Mouse (Mus musculus) granulocyte monocyte progenitor cell, adult 5-6 weeks (primary cell): ENCODE results near the gene Eef1akmt1. TPM values are rescaled to one million over a fixed set of nuclear protein-coding genes. Genes with fewer than 3 reads are reported as not detected.

Source experiments
- ATAC-seq: replicated peaks from 2 replicates; pipeline ENCODE4 v1.8.0; 2016; ENCODE audit warnings: mild to moderate bottlenecking, moderate TSS enrichment, inconsistent platforms; ENCODE audit not compliant: poor library complexity, severe bottlenecking
- total RNA-seq, 2 experiments: library from RNA; stranded (forward) in 1 of 2; stranded (reverse) in 1 of 2; fragments of 200-712, 200-1000 nt in 1 of 2; fragments of >200 nt in 1 of 2; fragmentation: Nextera tagmentation in 1 of 2; gene quantifications; 2 replicates each; pipeline ENCODE4 v1.2.3; 2014 to 2017

Gene Eef1akmt1
- total RNA-seq (2014; fragmentation: Nextera tagmentation) (24.9 and 30.6 TPM in 2 replicates), total RNA-seq (2017) (17.0 and 30.5 TPM in 2 replicates)

DNA sequence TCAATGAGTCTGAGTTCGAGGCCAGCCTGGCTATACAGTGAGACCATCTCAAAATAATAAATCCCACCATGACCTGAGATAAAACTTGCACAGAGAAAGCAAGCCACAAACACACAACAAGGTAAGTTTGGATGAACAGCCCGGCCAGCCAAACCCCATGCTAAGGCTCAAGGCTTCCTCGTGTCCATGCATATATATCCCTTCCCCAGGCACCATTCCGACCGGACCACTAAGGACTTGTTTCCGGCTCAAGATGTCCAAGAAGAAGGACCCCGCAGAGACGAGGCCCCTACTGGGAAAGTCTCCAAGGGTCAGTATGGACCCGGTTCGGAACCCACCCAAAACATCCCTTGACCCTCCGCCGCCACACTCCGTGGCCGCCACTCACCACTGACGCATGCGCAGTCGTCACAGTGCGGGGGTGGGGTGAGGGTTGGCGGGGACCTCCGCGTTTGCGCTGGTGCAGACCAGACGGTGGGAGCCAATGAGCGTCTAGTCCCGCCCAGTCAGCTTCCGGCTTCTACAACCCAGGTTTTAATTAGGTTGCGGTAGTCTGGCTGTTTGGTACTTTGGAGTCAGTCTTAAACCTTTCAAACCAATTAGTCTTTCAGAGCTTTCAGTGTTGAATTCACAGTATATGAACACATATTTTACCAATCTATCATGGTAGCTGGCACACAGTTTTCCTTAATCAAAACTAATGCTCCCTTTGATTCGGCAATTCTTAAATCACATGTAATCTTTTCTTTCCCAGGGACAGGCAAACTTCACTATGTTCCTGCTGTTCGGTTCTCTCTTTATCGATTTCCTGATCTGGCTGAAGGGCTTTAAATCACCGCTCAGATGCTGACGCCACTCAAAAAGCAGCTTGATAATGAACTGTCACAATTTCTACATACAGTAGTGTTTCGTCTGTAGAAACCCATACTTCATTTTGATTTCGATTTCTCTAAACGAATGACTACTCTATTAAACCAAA is at the start of gene Eef1akmt1:
Eef1akmt1 (minus strand) TSS at position 458 of the 979 bp plus-strand sequence.
- ATAC-seq: peak; percentile 97

DNA sequence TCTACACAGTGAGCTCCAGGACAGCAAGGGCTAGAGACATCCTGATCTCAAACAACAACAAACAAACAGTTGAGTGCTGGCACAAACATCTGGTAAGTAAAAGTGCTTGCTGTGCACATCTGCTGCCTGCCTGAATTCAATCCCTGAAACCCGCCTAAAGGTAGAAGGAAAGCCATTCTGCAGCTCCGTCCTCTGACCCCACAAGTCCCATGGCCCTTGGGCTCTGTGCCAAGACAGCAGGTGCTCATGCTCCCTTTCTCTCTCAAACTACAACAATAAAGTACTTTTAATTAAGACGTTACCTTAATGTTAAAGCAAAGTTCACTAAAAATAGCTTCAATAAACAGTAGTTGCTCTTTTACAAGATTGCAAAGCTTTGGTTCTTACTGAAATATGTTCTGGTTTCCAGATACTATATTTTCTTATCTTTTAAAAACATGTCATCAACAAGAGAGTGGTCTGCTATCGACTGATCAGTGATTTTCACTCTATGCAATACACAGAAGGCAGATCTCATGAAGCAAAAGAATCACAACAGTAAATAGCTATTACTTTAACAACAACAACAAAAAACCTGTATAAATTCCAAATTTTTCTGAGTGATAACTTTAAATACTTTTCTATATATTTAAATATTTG is 49.3 kb upstream of the Eef1akmt1 start:
- ATAC-seq: no peak

DNA sequence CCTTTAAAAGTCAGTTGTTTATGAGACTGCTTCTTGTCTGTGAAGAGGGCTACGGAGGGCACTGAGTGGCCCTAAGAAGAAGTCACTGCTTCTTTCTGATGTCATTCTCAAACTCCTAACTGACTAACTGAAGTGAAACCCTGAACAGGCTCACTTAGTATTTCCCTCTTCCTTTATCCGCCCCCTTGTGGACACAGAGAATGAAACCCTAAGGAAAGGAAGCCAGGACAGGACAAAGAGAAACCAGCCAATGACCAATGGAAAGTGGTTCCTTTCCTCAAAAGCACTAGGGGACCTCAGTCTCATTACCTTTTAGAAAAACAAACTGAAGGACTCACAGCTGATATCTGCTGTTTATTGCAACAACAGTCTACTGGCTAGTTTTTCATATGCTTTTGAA is 48.1 kb upstream of the Eef1akmt1 start:
- ATAC-seq: peak; percentile 95

DNA sequence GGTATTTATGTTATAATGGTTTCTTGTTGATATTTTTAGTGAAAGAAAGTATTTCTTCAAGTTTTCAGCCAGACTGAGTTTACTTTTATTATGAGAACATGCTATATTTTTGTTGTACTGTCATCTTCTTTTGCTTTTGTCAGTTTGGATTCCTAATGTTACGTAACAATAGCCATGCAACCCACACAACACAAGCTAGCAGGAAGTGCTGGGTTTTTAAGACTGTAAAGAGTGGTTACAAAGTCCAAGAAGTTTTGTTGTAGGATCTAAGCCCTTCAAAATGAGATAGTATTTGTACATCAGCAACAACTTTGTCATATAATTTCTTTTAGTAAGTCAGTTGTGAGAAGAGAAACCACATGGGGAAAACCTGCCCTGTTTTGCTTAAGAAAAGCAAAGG is 46.3 kb upstream of the Eef1akmt1 start:
- ATAC-seq: peak; percentile 75

DNA sequence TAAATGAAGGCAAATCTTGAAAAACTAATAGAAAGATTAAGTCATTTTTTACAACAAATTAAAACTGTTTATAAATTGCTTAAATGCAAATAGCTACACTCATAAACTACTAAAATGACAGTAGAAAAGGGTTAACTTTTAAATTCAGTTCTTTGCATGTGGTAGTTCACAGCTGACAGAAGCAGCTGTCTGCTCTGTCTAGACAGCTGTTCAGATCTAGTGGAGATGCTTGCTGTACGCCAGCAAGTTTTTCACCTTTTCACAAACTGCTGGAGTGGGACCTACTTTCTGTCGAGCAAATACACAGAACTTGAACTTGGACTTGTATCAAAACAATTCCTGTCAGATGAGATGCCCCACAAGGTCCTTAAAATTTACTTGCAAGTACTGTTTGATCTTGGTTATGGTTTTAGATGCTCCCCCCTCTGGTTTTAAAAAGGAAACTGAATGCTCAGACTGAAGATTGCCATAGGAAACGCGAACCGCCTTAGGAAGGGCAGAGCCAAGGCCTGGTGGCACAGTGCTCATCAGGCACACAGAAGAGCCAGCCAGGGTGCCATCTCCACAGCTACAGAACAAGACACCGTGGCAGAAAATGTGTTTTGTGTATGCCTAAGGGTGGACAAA is 45.0 kb upstream of the Eef1akmt1 start:
- ATAC-seq: no peak

DNA sequence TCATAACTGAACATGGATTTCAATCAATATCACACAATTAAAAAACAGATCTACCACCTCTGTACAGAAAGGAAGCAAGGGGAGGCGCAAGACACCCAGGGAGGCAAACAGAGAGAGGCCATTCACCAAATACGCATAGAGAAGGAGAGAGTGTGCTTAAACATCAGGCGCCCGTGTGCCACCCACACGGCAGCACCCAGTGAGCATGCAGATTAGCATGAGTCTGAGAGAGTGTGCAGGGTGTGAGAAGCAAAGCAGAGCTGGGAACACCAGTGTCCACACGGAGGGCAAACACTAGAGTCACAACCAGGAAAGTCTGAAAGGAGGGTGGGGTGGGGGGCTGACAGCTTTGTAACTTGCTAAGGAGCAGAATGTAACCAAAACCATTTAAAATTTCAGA is 44.4 kb upstream of the Eef1akmt1 start:
- no peak for ATAC-seq

DNA sequence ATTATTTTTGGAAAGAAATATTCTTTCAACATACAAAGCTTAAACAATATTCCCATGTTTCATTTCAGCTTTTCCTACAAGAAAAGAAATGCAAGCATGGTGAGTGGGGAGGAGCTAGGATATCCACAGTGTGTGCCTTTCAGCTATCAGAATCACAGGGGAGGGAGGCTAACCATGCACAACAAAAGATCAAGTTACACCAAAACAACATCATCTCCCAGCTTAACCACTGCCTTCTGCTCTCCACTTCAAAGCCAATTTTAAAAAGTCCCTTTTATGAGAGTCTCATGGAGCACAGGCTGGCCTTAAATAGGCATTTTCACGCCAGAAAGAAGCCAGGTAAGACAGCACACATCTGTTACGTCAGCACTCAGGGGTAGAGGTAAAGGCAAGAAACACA is 39.6 kb upstream of the Eef1akmt1 start:
- ATAC-seq: no peak

DNA sequence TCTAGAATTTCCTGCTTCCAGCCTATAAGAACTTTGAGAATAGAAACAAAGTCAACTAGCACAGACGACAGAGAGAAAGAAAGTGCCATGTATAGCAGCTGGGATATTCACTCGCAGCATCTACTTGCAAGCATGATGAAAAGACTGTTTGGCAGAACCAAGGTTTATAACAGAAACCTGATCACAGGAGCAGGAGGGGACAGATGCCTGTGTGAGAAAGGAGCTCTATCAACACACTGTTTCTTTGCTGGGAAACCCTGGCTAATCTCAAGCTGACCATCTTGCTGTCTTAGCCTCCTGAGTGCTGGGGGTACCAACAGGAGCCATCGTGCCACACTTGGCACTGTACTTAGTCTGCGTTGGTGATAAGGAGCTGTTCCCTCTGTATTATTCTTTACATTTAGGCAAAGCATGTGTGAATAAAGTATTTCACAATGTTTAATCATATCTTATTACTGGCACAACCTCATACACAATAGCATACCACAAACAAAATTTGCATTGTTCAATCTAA is 38.5 kb upstream of the Eef1akmt1 start:
- no peak for ATAC-seq

DNA sequence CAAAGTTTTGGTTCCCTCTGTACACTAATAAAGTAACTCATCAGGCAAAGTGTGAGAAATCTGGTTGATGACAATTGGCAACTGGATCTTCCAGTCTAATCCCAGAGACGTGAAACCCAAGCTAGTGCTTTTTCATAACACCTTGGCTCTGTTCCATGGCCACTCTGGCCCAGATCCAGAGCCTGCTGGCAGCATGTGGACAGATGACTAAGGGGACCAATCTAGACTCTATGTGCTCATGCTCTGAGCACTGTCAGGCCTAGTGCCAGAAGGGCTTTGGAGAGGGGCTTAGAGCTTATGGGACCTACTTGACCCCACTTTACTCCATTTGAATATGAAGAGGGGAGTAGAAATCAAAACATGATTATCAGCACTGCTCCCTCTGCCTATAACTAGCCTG is 36.1 kb upstream of the Eef1akmt1 start:
- no peak for ATAC-seq

DNA sequence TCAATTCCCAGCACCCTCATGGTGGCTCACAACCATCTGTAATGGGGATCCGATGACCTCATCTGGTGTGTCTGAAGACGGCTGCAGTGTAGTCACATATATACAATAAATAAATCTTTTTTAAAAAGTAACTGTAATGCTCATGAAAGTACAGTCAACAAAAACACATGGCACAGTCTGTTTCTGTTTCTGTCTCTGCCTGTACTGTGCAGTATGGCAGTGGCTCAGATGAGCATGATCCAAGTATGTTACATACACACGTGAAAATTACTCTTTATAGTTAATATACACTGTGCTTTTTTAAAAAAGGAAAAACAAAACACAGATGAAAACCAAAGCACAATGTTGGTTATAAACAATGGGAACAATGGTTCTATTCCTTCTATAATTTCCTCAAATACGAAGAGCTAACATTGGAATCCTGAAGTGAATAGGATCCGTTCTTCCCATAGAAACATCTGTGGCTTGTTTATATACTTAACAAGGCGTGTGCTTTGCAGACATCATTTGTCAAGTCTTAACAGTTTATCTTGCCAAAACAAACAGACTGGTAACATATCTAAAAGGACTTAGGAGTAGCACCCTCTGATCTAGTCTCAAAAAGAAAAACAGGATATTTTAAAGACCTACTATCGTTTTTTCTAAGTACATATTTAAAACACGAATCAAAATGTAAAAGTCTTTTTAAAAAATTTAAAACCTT is 35.4 kb upstream of the Eef1akmt1 start:
- no peak for ATAC-seq

DNA sequence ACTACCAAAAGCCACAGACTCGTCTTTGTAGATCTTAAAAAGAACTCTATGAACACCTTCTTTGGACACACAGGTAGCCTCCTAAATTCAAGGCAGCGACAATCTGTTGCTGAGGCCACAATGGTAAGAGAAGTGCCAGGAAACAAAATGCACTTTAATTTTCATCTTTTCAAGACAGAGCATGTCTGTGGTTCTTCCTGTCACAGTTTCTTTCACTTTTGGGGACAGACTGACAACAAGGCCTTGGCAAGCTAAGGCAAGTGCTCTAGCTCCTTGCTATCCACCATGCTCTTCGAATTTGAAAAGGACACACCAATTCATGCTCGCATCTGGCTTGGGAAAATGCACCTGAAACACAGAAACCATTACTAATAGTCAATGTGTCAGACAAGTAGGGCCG is 21.9 kb upstream of the Eef1akmt1 start:
- ATAC-seq: no peak

DNA sequence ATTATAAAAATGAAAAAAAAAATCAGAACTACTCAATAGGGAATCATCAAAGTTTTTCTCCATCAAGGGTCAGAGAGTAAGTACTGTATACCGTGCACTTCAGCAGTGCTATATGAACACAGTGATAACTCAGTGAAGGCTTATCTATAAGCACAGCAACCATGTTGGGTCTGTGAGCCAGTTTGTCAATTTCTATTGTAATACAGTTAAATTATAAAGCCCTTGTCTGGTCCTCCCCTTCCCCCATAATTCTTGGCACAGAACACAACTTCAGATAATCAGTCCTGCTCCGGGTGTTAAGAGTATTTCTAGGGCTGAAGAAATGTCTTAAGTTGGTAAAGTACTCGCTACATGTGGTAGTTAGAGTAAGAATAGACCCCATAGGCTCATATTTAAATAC is 20.4 kb upstream of the Eef1akmt1 start:
- no peak for ATAC-seq

DNA sequence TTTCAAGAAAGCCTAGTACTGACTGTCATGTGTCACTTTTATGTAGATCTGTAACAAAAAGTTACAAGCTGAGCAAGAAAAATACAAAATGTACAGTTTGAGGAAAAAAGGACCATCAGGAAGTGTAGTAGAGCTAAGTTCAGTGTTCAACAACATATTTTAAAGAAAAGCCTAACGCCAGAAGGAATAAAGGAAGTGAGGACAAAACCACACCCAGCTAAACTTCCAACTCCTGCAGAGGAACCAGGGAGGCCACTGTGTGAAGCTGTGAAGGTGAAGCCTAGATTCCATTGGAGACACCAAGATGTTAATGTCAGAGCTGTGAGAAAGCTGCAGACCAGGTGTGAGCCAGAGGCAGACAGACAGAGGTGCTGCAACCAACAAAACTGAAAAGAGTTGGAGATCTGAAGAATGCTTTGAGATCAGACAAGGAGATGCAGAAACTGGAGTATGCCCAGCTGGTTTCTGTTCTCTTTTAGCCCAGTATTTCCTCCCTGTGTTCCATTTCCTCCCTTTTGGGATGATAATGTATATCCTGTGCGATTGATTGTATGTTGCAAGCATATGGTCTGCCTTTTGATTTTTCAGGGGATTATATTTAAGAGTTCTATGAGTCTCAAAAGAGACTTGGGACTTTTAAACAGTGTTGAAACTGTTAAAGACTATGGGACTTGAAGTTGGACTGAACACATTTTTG is 5.1 kb upstream of the Eef1akmt1 start:
- peak; percentile 83 for ATAC-seq

DNA sequence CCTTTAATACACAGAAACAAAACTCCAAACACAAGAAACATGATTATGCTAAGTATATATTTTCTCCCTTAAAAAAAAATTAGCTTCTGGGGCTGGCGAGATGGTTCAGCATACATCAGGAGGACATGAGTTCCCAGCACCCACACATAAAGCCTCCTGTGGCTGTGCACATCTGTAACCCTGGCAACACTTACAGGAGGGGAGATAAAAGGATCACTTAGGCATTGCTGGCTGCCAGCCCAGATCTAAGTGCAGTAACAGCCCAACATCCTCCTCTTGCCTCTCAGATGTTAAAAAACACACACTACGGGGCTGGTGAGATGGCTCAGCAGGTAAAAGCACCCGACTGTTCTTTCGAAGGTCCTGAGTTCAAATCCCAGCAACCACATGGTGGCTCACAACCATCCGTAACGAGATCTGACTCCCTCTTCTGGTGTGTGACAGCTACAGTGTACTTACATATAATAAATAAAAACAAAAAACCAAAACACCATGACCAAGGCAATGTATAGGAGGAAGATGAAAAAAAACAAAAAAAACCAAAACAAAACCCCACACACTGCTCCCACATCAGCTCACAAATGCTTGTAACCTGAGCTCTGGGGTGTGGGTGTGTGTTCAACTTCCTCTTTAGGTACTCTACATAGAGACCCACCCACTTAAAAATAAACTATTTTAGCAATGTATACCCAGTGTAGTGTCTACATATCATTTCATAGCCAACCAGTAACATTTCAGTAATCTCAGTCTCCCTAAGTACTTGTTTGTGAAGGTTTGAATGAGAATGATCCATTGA is 3.6 kb upstream of the Eef1akmt1 start:
- ATAC-seq: no peak

DNA sequence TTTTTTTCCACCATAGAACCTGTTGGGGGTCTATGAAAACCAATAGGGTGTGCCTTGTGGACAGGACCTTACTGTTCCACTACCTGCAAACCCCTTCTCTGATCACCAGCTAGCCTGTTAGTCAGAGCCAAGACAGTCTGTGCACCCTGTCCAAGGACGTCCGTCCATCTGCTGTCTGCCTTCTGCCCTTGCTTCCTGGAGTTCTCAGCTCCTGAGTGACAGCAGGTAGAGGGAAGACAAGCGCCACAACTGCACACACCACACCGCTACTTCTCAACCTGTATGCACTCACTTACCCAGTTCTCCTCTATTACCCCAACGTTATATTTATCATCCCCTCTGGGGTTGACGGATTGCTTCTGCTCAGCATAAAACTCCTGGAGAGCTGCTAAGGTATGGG is 5.8 kb downstream of the Eef1akmt1 start:
- no peak for ATAC-seq

DNA sequence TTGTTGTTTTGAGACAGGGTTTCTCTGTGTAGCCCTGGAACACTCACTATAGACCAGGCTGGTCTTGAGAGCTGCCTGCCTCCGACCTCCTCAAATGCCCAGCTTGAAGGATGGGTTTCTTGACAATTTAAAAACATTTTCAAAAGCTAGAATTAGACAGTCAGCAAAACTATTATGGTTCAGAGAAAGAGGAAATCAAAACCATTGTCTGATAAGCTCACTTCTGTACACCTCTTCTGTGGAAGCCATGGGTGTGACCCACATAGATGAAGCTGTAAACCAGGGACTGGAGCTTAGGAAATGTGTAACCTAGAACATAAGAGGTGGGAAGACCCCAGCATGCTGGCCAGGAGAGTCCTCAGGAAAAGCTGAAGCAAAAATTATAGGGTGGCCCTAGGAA is 14.5 kb downstream of the Eef1akmt1 start:
- no peak for ATAC-seq

DNA sequence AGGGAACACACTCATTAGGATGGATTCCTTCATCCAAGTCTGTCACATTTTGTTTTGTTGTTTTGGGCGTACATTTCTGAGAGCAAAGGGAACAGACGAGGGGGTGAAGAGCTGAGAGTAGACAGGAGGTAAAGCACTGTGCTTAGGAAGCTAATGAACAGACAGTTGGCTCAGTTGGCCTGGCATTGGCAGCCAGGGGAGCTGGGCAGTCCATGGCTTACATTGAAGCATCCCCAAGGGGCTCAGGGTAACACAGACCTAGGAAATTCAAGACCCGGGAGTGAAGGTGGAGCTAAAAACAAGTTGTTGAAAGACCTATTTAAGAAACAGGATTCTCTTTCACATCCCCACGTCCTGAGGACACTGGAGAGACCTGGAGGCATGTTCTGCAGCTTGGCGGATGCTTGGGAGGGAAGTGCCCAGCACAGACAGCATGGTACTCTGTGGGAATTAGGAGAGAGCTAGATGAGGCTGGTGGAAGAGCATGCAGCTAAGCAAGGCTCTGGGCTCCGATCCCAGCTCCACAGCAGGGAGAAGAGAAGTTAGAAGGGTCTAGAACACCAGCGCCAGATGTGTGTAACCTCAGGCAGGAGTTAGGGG is 15.8 kb downstream of the Eef1akmt1 start:
- ATAC-seq: no peak

DNA sequence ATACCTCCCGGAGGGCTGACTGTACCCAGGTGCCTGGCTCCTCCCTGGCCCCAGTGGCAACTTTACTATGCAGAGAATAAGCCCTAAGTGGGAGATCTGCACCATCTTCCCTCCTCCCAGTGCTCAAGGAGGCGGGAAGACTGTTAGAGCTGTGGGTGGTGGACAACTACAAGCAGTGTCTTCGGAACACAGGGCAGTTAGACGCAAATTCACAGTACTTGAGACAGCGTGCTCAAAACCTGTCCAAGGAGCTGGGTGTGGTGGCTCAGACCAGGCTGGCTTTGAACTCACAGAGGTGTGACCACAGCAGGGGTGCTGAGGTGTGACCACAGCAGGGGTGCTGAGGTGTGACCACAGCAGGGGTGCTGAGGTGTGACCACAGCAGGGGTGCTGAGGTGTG is 17.0 kb downstream of the Eef1akmt1 start:
- ATAC-seq: no peak

DNA sequence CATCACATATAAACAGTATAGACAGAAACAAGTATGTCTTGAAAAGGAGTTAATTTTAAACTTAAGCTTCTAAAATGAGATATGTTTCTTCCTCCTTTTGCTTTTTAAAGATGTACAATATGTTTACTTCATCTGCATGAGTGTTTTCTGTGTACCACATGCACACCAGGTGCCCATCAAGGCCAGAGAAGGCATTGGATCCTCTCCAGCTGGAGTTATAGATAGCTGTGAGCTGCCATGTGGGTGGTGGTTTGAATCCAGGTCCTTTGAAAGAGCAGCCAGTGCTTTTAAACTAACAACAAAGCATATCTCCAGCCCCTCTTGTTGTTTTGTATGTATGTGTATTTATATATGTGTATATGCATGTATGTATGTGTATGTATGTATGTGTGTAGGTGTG is 18.5 kb downstream of the Eef1akmt1 start:
- no peak for ATAC-seq
